Mouse (Mus musculus) limb, embryonic 11.5 days (tissue): Measurements from ENCODE around the gene 4930548H24Rik. TPM values are rescaled to one million over a fixed set of nuclear protein-coding genes. Genes with fewer than 3 reads are reported as not detected.
"Not testable (repeated sequence)": the region's sequence is repeated elsewhere in the genome, so short reads cannot be mapped to it uniquely, and the experiment has no call there.

Experiments used
- ATAC-seq: fragments of 200-750 bp; cut with Nextera tagmentation; 2 replicates; pipeline ENCODE4 v1.8.0; 2017; ENCODE audit warnings: low read depth; ENCODE audit not compliant: insufficient number of reproducible peaks, low FRiP score, low TSS enrichment
- DNase-seq: peaks from one replicate; pipeline ENCODE4 v3.0.0-alpha.2; 2015; ENCODE audit warnings: low spot score
- H3K27ac ChIP-seq: fragments of 300-500 bp; sonication (generic); replicated peaks from 2 replicates; pipeline ENCODE4 v1.5.1; 2014; ENCODE audit warnings: low read depth, mild to moderate bottlenecking, low read length
- H3K27me3 ChIP-seq: fragments of 300-500 bp; sonication (generic); 2 replicates; pipeline ENCODE4 v1.6.1; 2014; ENCODE audit warnings: mild to moderate bottlenecking, low read length, mixed read lengths; ENCODE audit not compliant: control insufficient read depth, insufficient read depth
- H3K36me3 ChIP-seq: fragments of 300-500 bp; sonication (generic); 2 replicates; pipeline ENCODE4 v1.6.1; 2014; ENCODE audit warnings: mild to moderate bottlenecking, low read length, moderate library complexity, mixed read lengths; ENCODE audit not compliant: control insufficient read depth, insufficient read depth
- H3K4me1 ChIP-seq: fragments of 300-500 bp; sonication (generic); 2 replicates; pipeline ENCODE4 v1.6.1; 2014; ENCODE audit warnings: low read length, mixed read lengths; ENCODE audit not compliant: control insufficient read depth, insufficient read depth
- H3K4me2 ChIP-seq: fragments of 300-500 bp; sonication (generic); 2 replicates; pipeline ENCODE4 v1.6.1; 2014; ENCODE audit warnings: low read depth, mild to moderate bottlenecking, moderate library complexity; ENCODE audit not compliant: severe bottlenecking
- H3K4me3 ChIP-seq: fragments of 300-500 bp; sonication (generic); 2 replicates; pipeline ENCODE4 v1.5.1; 2014; ENCODE audit warnings: low read depth, low read length
- H3K9ac ChIP-seq: fragments of 300-500 bp; sonication (generic); 2 replicates; pipeline ENCODE4 v1.6.1; 2014; ENCODE audit warnings: mild to moderate bottlenecking, low read length
- H3K9me3 ChIP-seq: fragments of 300-500 bp; sonication (generic); 2 replicates; pipeline ENCODE4 v1.6.1; 2016; ENCODE audit warnings: low read length; ENCODE audit not compliant: control insufficient read depth
- WGBS: fragments of 180-500 bp; shearing (Covaris S2); extraction: QIAGEN DNeasy Blood & Tissue Kit; methylation state at CpG from one replicate; pipeline ENCODE4 v1.1.7; 2014; 5-methylcytosine and 5-hydroxymethylcytosine counted together
- polyA plus RNA-seq: library from polyadenylated mRNA; unstranded; fragments of >200 nt; fragmentation: Nextera tagmentation; extraction: Ambion mirVana; gene quantifications from 2 replicates; pipeline ENCODE4 v1.2.1, GENCODE M21; 2014

4930548H24Rik gene
- polyA plus RNA-seq, 1 experiment from 2014 or later, result not detected

GRCm38 (mm10) chr5:31526354-31527116 lies 41.0 kb downstream of the 4930548H24Rik start, which contains the start of gene Slc4a1ap:
Gene Slc4a1ap, plus strand, starts transcription at chr5:31526995.
- peak; percentile 72 for ATAC-seq
- H3K4me2 ChIP-seq, result peak within 1 kb of the TSS; percentile 97
- WGBS, result under 1% methylated on average over 28 of the region's 28 CpGs
- H3K4me1 ChIP-seq, result peaks cover 6% of the 10 kb centered on the region; the same call in 1 of the 2 replicates
- H3K27ac ChIP-seq, result no peak within 1 kb of the TSS; the same call in 1 of the 2 replicates
- H3K4me3 ChIP-seq, result peak within 1 kb of the TSS; percentile 98
- no peaks in the 10 kb centered on the region for H3K9me3 ChIP-seq
- no peaks in the 10 kb centered on the region for H3K27me3 ChIP-seq
- peak within 1 kb of the TSS; percentile 90 for H3K9ac ChIP-seq
- H3K36me3 ChIP-seq, result peaks cover 4% of the 10 kb centered on the region; the same call in 1 of the 2 replicates
- peak; percentile 85 for DNase-seq

GRCm38 (mm10) chr5:31527117-31527680 lies 41.7 kb downstream of the 4930548H24Rik start:
- ATAC-seq, result 0 out of 2 replicates have a peak, but pooled peaks have one; percentile 17
- 5% methylated on average over 40 of the region's 40 CpGs for WGBS

GRCm38 (mm10) chr5:31527707-31528106 lies 42.2 kb downstream of the 4930548H24Rik start, which contains the start of gene Supt7l:
Gene Supt7l, minus strand, starts transcription at chr5:31527807.
- WGBS, result 80% methylated on average over 11 of the region's 11 CpGs
- not testable (repeated sequence) for DNase-seq

More at GRCm38 (mm10) chr5:31527117-31527680, 41.7 kb downstream of the 4930548H24Rik start:
- H3K9me3 ChIP-seq, result no peaks in the 10 kb centered on the region
- peak overlapping the region; percentile 98 for H3K4me3 ChIP-seq
- no peak for DNase-seq
- peaks cover 9% of the 10 kb centered on the region; the same call in 1 of the 2 replicates for H3K36me3 ChIP-seq
- H3K27ac ChIP-seq, result no peak overlapping the region
- peak overlapping the region; percentile 90 for H3K9ac ChIP-seq
- peak overlapping the region; percentile 97 for H3K4me2 ChIP-seq
- no peaks in the 10 kb centered on the region for H3K27me3 ChIP-seq
- peaks cover 6% of the 10 kb centered on the region; the same call in 1 of the 2 replicates for H3K4me1 ChIP-seq

GRCm38 (mm10) chr5:31528560-31528959 lies 43.0 kb downstream of the 4930548H24Rik start:
- Histone ChIP-seq H3K9ac (no peak overlapping the region), H3K9me3 (no peaks in the 10 kb centered on the region), H3K27ac (no peak overlapping the region), H3K27me3 (no peaks in the 10 kb centered on the region), H3K4me1 (peaks cover 6% of the 10 kb centered on the region; the same call in 1 of the 2 replicates), H3K36me3 (peaks cover 8% of the 10 kb centered on the region; the same call in 1 of the 2 replicates), H3K4me2 (no peak overlapping the region), H3K4me3 (no peak overlapping the region)
- ATAC-seq (no peak), DNase-seq (no peak)
- 69% methylated on average over 2 of the region's 2 CpGs for WGBS

More at GRCm38 (mm10) chr5:31527707-31528106, 42.2 kb downstream of the 4930548H24Rik start, which contains the start of gene Supt7l:
- H3K27ac ChIP-seq, H3K27me3 ChIP-seq, H3K9me3 ChIP-seq, H3K36me3 ChIP-seq, H3K4me1 ChIP-seq, ATAC-seq: not testable (repeated sequence)
- H3K9ac ChIP-seq, result peak within 1 kb of the TSS; percentile 90
- peak within 1 kb of the TSS; percentile 97 for H3K4me2 ChIP-seq
- peak within 1 kb of the TSS; percentile 98 for H3K4me3 ChIP-seq

- WGBS, result 89% methylated on average over 2 of the region's 2 CpGs
Observed at GRCm38 (mm10) chr5:31535228-31535627, 49.7 kb downstream of the 4930548H24Rik start.

More at GRCm38 (mm10) chr5:31535228-31535627, 49.7 kb downstream of the 4930548H24Rik start:
- Histone ChIP-seq H3K27me3 (no peaks in the 10 kb centered on the region), H3K4me3 (no peak overlapping the region), H3K9ac (no peak overlapping the region), H3K36me3 (peaks cover 8% of the 10 kb centered on the region; the same call in 1 of the 2 replicates), H3K27ac (no peak overlapping the region), H3K4me1 (no peaks in the 10 kb centered on the region), H3K4me2 (no peak overlapping the region), H3K9me3 (no peaks in the 10 kb centered on the region)
- ATAC-seq (no peak), DNase-seq (no peak)

Other genes starting within 250 kb of the 4930548H24Rik start
- 119 and 124 TPM in 2 replicates for gene Nrbp1, start 244.9 kb upstream of the 4930548H24Rik start, polyA plus RNA-seq
- 0.38 and 0.49 TPM in 2 replicates for gene Gm9970, start 244.5 kb upstream of the 4930548H24Rik start, polyA plus RNA-seq
- gene Krtcap3, start 234.0 kb upstream of the 4930548H24Rik start, polyA plus RNA-seq, result 23.3 and 24.9 TPM in 2 replicates
- 45.7 and 51.3 TPM in 2 replicates for gene Ift172, start 194.6 kb upstream of the 4930548H24Rik start, polyA plus RNA-seq
- gene Fndc4, start 189.7 kb upstream of the 4930548H24Rik start, polyA plus RNA-seq, result 64.3 and 79.4 TPM in 2 replicates
- gene Gckr, start 188.3 kb upstream of the 4930548H24Rik start, polyA plus RNA-seq, result 0.16 TPM in 1 of 2 replicates, not detected in the other
- gene Zfp512, start 33.3 kb upstream of the 4930548H24Rik start, polyA plus RNA-seq, result 63.4 and 63.5 TPM in 2 replicates
- 87.8 and 88.6 TPM in 2 replicates for gene Gpn1, start 9.0 kb downstream of the 4930548H24Rik start, polyA plus RNA-seq
- 32.3 and 35.5 TPM in 2 replicates for gene Slc4a1ap, start 41.3 kb downstream of the 4930548H24Rik start, polyA plus RNA-seq
- gene Supt7l, start 42.1 kb downstream of the 4930548H24Rik start, polyA plus RNA-seq, result 26.5 and 27.0 TPM in 2 replicates
- gene Mrpl33, start 111.2 kb downstream of the 4930548H24Rik start, polyA plus RNA-seq, result 254 and 258 TPM in 2 replicates
- 2.7 and 2.8 TPM in 2 replicates for gene Rbks, start 211.9 kb downstream of the 4930548H24Rik start, polyA plus RNA-seq
- 30.2 and 30.3 TPM in 2 replicates for gene Babam2, start 211.9 kb downstream of the 4930548H24Rik start, polyA plus RNA-seq